Mouse (Mus musculus): Measurements from ENCODE around the gene Siah2. TPM values are rescaled to one million over a fixed set of nuclear protein-coding genes. Genes with fewer than 3 reads are reported as not detected.

Siah2 gene
- polyA plus RNA-seq, 1 experiment from 2014 or later, result 3.4 TPM

GRCm38 (mm10) chr3:58660636-58661035 lies 31.6 kb downstream of the Siah2 start:
- Histone ChIP-seq H3K36me3 (ENCODE audit: control insufficient read depth, insufficient read depth) (no peaks in the 10 kb centered on the region), H3K27me3 (ENCODE audit: control insufficient read depth, insufficient read depth, low read depth, low read length) (no peaks in the 10 kb centered on the region), H3K27ac (ENCODE audit: low read length) (no peak overlapping the region), H3K4me1 (ENCODE audit: control insufficient read depth, low read depth, low read length) (no peaks in the 10 kb centered on the region), H3K4me2 (ENCODE audit: low read depth, low read length) (no peak overlapping the region), H3K9me3 (replicated peaks; ENCODE audit: control insufficient read depth, low read length) (no peaks in the 10 kb centered on the region), H3K9ac (ENCODE audit: low read depth, low read length) (no peak overlapping the region), H3K4me3 (ENCODE audit: low read depth, low read length) (no peak overlapping the region)
- no peak for ATAC-seq (ENCODE audit: low read depth)
- 58% methylated on average over 4 of the region's 4 CpGs for WGBS (ENCODE audit: insufficient replicate concordance)

- Histone ChIP-seq H3K27ac (ENCODE audit: low read length) (no peak overlapping the region), H3K9me3 (replicated peaks; ENCODE audit: control insufficient read depth, low read length) (no peaks in the 10 kb centered on the region), H3K27me3 (ENCODE audit: control insufficient read depth, insufficient read depth, low read depth, low read length) (no peaks in the 10 kb centered on the region), H3K4me1 (ENCODE audit: control insufficient read depth, low read depth, low read length) (no peaks in the 10 kb centered on the region), H3K4me2 (ENCODE audit: low read depth, low read length) (no peak overlapping the region), H3K36me3 (ENCODE audit: control insufficient read depth, insufficient read depth) (no peaks in the 10 kb centered on the region), H3K4me3 (ENCODE audit: low read depth, low read length) (no peak overlapping the region), H3K9ac (ENCODE audit: low read depth, low read length) (no peak overlapping the region)
- WGBS (ENCODE audit: insufficient replicate concordance), result 12% methylated on average over 2 of the region's 2 CpGs
- ATAC-seq (ENCODE audit: low read depth), result no peak
Observed at GRCm38 (mm10) chr3:58657356-58657755, 34.8 kb downstream of the Siah2 start.

GRCm38 (mm10) chr3:58655362-58656130 lies 36.7 kb downstream of the Siah2 start:
- Histone ChIP-seq H3K9ac (ENCODE audit: low read depth, low read length) (no peak overlapping the region), H3K9me3 (replicated peaks; ENCODE audit: control insufficient read depth, low read length) (no peaks in the 10 kb centered on the region), H3K27ac (ENCODE audit: low read length) (no peak overlapping the region), H3K4me2 (ENCODE audit: low read depth, low read length) (no peak overlapping the region), H3K27me3 (ENCODE audit: control insufficient read depth, insufficient read depth, low read depth, low read length) (no peaks in the 10 kb centered on the region), H3K4me1 (ENCODE audit: control insufficient read depth, low read depth, low read length) (no peaks in the 10 kb centered on the region), H3K4me3 (ENCODE audit: low read depth, low read length) (no peak overlapping the region), H3K36me3 (ENCODE audit: control insufficient read depth, insufficient read depth) (no peaks in the 10 kb centered on the region)
- WGBS (ENCODE audit: insufficient replicate concordance), result 43% methylated on average over 17 of the region's 17 CpGs
- ATAC-seq (ENCODE audit: low read depth), result no peak; the same call in 1 of the 2 replicates

DNA sequence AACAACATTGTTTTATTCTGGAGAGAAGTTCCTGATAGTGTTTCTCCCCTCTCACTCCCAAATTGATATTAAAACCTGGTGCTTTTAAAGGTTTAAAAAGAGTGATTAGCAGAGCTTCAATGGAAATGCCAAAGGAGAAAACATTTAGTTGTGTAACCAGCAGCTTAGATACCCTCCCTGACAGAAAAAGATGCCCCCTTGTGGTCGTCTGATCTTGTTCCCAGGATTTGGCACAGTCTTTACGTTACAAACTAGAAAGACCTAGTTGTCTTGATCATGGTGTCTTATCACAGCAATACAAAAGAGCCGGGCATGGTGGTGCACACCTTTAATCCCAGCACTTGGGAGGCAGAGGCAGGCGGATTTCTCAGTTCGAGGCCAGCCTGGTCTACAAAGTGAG lies 38.3 kb downstream of the Siah2 start:
- ATAC-seq (ENCODE audit: low read depth), result no peak
- 50% methylated on average over 5 of the region's 5 CpGs for WGBS (ENCODE audit: insufficient replicate concordance)
- Histone ChIP-seq H3K27me3 (ENCODE audit: control insufficient read depth, insufficient read depth, low read depth, low read length) (no peaks in the 10 kb centered on the region), H3K4me1 (ENCODE audit: control insufficient read depth, low read depth, low read length) (no peaks in the 10 kb centered on the region), H3K4me2 (ENCODE audit: low read depth, low read length) (no peak overlapping the region), H3K36me3 (ENCODE audit: control insufficient read depth, insufficient read depth) (no peaks in the 10 kb centered on the region), H3K9ac (ENCODE audit: low read depth, low read length) (no peak overlapping the region), H3K9me3 (replicated peaks; ENCODE audit: control insufficient read depth, low read length) (no peaks in the 10 kb centered on the region), H3K4me3 (ENCODE audit: low read depth, low read length) (no peak overlapping the region), H3K27ac (ENCODE audit: low read length) (no peak overlapping the region)

GRCm38 (mm10) chr3:58650328-58650727 lies 41.9 kb downstream of the Siah2 start:
- Histone ChIP-seq H3K4me1 (ENCODE audit: control insufficient read depth, low read depth, low read length) (no peaks in the 10 kb centered on the region), H3K27ac (ENCODE audit: low read length) (no peak overlapping the region), H3K27me3 (ENCODE audit: control insufficient read depth, insufficient read depth, low read depth, low read length) (no peaks in the 10 kb centered on the region), H3K4me2 (ENCODE audit: low read depth, low read length) (no peak overlapping the region), H3K9me3 (replicated peaks; ENCODE audit: control insufficient read depth, low read length) (no peaks in the 10 kb centered on the region), H3K36me3 (ENCODE audit: control insufficient read depth, insufficient read depth) (no peaks in the 10 kb centered on the region), H3K9ac (ENCODE audit: low read depth, low read length) (no peak overlapping the region), H3K4me3 (ENCODE audit: low read depth, low read length) (no peak overlapping the region)
- ATAC-seq (ENCODE audit: low read depth), result no peak
- 20% methylated on average over 4 of the region's 4 CpGs for WGBS (ENCODE audit: insufficient replicate concordance)

- Histone ChIP-seq H3K9me3 (replicated peaks; ENCODE audit: control insufficient read depth, low read length) (no peaks in the 10 kb centered on the region), H3K27ac (ENCODE audit: low read length) (no peak overlapping the region), H3K4me3 (ENCODE audit: low read depth, low read length) (no peak overlapping the region), H3K27me3 (ENCODE audit: control insufficient read depth, insufficient read depth, low read depth, low read length) (no peaks in the 10 kb centered on the region), H3K9ac (ENCODE audit: low read depth, low read length) (no peak overlapping the region), H3K4me1 (ENCODE audit: control insufficient read depth, low read depth, low read length) (no peaks in the 10 kb centered on the region), H3K4me2 (ENCODE audit: low read depth, low read length) (no peak overlapping the region), H3K36me3 (ENCODE audit: control insufficient read depth, insufficient read depth) (no peaks in the 10 kb centered on the region)
- 49% methylated on average over 2 of the region's 2 CpGs for WGBS (ENCODE audit: insufficient replicate concordance)
- no peak for ATAC-seq (ENCODE audit: low read depth)
Observed at GRCm38 (mm10) chr3:58647179-58647578, 45.0 kb downstream of the Siah2 start.

DNA sequence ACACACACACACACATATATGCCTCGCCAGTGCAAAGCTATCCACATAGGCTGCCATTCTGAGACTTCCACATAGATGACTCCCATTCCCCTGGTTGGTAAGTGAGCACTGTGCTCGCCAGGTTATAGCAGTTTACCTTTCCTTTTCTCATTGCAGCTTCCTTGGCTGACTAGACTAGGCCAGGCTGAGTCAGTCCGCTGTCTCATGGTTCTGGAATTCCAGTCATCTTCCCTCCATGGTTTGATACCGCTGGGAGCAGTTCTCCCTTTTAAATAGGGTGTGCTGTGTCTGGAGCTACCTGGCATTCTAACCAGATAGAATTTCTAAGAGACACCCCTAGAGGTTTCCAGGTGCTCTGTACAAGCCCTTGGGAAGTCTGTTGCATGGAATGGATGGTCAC lies 46.0 kb downstream of the Siah2 start:
- H3K36me3 ChIP-seq (ENCODE audit: control insufficient read depth, insufficient read depth), result no peaks in the 10 kb centered on the region
- H3K9me3 ChIP-seq (replicated peaks; ENCODE audit: control insufficient read depth, low read length), result no peaks in the 10 kb centered on the region
- no peak for ATAC-seq (ENCODE audit: low read depth)
- H3K4me2 ChIP-seq (ENCODE audit: low read depth, low read length), result no peak overlapping the region
- H3K27me3 ChIP-seq (ENCODE audit: control insufficient read depth, insufficient read depth, low read depth, low read length), result no peaks in the 10 kb centered on the region
- WGBS (ENCODE audit: insufficient replicate concordance), result 57% methylated on average over 4 of the region's 4 CpGs
- no peak overlapping the region for H3K4me3 ChIP-seq (ENCODE audit: low read depth, low read length)
- no peak overlapping the region for H3K27ac ChIP-seq (ENCODE audit: low read length)
- no peak overlapping the region for H3K9ac ChIP-seq (ENCODE audit: low read depth, low read length)
- no peaks in the 10 kb centered on the region for H3K4me1 ChIP-seq (ENCODE audit: control insufficient read depth, low read depth, low read length)

- H3K4me3 ChIP-seq (ENCODE audit: low read depth, low read length), result peak within 1 kb of the TSS; percentile 52
- no peaks in the 10 kb centered on the region for H3K36me3 ChIP-seq (ENCODE audit: control insufficient read depth, insufficient read depth)
- under 1% methylated on average over 34 of the region's 34 CpGs for WGBS (ENCODE audit: insufficient replicate concordance)
- H3K4me2 ChIP-seq (ENCODE audit: low read depth, low read length), result peak within 1 kb of the TSS; percentile 76
- H3K27me3 ChIP-seq (ENCODE audit: control insufficient read depth, insufficient read depth, low read depth, low read length), result no peaks in the 10 kb centered on the region
- H3K4me1 ChIP-seq (ENCODE audit: control insufficient read depth, low read depth, low read length), result peaks cover 4% of the 10 kb centered on the region; the same call in 1 of the 2 replicates
- H3K27ac ChIP-seq (ENCODE audit: low read length), result no peak within 1 kb of the TSS
- H3K9ac ChIP-seq (ENCODE audit: low read depth, low read length), result peak within 1 kb of the TSS; percentile 22; the same call in 1 of the 2 replicates
- ATAC-seq (ENCODE audit: low read depth), result no peak; the same call in 1 of the 2 replicates
- no peaks in the 10 kb centered on the region for H3K9me3 ChIP-seq (replicated peaks; ENCODE audit: control insufficient read depth, low read length)
Observed at GRCm38 (mm10) chr3:58636406-58637295, 55.5 kb downstream of the Siah2 start, which contains the start of gene Erich6. Gene Erich6, minus strand, starts transcription at chr3:58637207.

GRCm38 (mm10) chr3:58631693-58632092 lies 60.5 kb downstream of the Siah2 start:
- Histone ChIP-seq H3K4me1 (ENCODE audit: control insufficient read depth, low read depth, low read length) (peaks cover 4% of the 10 kb centered on the region; the same call in 1 of the 2 replicates), H3K9ac (ENCODE audit: low read depth, low read length) (no peak overlapping the region), H3K4me2 (ENCODE audit: low read depth, low read length) (no peak overlapping the region), H3K9me3 (replicated peaks; ENCODE audit: control insufficient read depth, low read length) (no peaks in the 10 kb centered on the region), H3K27ac (ENCODE audit: low read length) (no peak overlapping the region), H3K4me3 (ENCODE audit: low read depth, low read length) (no peak overlapping the region), H3K36me3 (ENCODE audit: control insufficient read depth, insufficient read depth) (no peaks in the 10 kb centered on the region), H3K27me3 (ENCODE audit: control insufficient read depth, insufficient read depth, low read depth, low read length) (no peaks in the 10 kb centered on the region)
- 63% methylated on average over 2 of the region's 2 CpGs for WGBS (ENCODE audit: insufficient replicate concordance)
- ATAC-seq (ENCODE audit: low read depth), result no peak

All from liver, embryonic 16.5 days (tissue).